Mouse (Mus musculus) brain, embryonic 18.5 days (tissue): ENCODE results near the gene Ltbp1.

Source experiments
- DNase-seq: peaks from one replicate; pipeline ENCODE4 v3.0.0-alpha.2; 2012; ENCODE audit warnings: low read depth, low spot score

Gene Ltbp1

DNA sequence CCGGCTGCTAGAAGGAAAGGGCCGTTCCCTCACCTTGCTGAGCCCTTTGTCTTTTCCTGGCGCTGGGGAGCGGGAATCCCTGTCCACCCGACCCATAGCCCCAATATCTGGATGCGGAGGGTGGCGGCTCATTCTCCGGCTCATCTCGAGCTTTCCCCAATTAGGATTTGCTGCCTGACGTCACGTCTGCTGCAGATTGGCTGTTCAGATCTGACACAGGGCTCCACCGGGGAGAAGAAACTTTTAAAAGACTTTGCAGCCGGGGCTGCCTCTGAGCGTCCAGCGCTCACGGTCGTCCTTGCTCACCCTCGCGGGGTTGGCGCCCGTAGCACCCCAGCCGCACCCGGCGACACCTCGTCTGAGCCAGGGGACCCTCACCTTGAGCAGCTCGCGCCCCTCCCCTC is at the start of gene Ltbp1:
Ltbp1 (plus strand) TSS at position 288 of the 404 bp plus-strand sequence.
- DNase-seq: no peak

DNA sequence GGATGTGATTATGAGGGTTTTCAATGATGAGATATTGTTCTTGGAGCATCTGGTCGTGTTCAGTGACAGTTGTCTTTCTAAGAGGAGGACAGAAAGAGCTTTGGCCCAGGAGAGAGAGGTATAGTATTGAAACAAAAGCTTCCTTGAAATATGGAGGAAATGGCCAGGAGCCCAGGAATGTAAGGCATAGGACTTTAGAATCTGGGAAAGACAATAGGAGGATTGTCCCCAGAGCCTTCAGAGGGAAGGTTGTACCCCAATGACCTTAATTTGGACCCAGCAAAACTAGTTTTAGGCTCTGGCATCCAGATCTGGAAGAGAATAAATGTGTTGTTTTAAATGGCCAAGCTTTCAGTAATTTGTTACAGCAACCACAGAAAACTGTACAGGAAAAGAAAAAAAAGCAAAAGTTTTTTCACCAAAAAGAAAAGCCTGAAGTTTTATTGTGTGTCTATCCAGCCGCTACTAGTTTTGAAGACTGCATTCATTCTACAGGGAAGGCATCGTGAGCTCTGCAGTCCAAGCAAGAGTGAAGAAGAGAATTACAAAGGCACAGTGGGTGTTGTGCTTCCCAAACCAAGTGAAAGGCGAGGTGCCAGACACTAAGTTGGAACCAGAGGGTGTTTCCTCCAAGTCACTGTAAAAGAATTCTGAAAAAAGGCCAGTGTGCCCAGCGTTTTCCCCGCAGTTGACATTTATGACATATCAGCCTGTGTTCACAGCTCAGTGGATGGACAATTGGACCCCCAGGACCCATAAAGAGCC is 45.7 kb upstream of the Ltbp1 start:
- no peak for DNase-seq

DNA sequence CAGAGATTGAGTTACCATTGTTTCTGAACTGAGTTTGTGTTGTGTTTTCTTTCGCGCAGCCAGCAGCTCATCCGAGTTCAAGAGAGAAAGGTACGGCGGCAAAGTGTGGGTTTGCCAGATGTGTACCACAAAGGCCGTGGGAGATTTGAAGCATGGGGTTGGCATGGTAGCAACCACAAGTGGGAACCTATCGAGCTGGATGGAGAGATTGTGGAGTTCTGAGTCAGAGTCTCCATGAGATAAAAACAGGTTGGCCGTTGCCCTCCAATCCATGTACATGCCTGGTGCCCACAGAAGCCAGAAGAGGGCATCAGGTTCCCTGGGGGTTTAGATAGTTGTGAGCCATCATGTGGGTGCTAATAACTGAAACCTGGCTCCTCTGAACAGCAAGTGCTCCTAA is 42.1 kb upstream of the Ltbp1 start:
- DNase-seq: no peak

DNA sequence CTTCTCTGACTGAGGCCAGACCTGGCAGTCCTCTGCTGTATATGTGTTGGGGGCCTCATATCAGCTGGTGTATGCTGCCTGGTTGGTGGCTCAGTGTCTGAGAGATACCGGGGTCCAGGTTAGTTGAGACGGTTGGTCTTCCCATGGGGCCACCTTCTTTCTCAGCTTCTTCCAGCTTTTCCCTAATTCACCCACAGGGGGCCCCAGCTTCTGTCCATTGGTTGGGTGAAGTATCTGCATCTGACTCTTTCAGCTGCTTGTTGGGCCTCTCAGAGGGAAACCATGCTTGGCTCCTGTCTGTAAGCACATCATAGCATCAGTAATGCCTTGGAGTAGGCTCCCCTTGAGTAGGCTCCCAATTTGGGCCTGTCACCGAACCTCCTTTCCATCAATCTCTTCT is 41.5 kb upstream of the Ltbp1 start:
- DNase-seq: no peak

DNA sequence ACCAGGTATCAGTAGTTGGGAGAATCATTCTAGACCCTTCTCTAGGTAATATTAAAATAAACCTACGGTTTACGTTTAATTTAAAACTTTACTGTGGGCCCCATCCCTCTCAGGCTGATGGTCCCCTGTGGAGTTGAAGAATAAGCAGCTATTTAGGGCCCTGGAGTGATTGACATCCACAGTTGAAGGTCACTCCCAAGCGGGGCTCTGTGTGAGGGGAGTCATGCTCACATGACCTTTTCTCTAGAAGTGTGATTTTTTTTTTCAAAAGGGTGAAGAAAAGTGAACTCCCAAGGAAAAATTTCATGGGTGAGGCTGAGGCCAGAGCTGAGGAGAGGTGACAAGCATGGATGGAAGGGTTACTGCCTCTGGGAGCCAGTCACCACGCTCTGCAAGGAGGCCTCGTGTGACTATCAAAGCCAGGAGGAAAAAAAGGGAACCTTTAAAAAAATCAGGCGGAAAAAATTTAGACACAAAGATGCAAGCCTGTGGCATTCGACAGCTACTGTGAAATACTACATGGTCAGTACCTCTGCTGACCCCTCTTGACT is 38.0 kb upstream of the Ltbp1 start:
- no peak for DNase-seq

DNA sequence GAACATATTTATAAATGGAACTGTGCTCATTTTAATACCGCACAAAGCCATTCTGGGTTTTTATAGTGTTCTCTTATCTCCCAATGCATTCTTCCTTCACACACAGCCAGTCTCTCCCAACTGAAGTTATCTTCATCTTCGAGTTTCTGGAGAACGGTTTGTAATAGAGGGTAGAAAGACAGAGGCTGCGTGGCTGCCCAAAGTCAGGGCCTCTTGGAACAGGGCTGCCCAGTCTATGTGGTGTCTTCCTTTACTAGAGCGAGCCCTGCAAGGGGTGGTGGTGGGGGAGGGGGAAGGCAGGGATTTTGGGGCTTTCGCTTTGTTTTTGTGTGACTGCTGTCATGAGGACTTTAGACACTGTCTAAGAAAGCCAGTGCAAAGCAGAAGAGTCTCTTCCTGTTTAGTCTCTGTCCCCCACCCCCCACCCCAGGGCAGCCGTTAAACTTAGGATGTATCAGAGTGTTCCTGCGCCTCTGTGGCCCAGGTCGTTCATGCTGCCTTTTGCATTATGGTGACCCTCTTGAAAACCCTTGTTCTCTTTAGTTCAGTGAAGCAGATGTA is 37.1 kb upstream of the Ltbp1 start:
- no peak for DNase-seq

DNA sequence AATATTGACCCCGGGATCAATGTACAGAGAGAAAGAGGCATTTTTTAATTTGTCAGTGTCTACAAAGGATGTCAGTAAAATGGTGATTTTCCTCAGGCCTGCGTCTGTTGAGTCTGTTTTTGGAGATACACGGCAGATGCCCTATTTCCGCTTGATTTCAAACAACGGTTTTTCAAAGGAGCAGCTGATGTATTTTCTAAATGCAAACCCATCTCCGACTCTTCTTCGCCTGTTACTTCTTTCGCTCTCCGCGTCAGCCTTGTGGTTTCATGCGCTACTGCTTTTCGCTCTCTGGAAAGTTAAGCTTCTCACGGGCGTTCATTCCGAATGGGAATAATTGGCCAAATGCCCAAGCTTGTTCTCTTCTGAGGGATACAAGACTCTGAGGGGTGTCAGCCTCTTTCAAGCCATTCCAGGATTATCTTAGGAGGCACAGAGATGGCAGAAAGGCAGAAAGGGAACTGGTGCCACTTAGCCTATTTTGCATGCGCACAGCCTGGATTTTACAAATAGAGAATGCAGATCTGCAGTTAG is 36.6 kb upstream of the Ltbp1 start:
- peak; percentile 37 for DNase-seq

DNA sequence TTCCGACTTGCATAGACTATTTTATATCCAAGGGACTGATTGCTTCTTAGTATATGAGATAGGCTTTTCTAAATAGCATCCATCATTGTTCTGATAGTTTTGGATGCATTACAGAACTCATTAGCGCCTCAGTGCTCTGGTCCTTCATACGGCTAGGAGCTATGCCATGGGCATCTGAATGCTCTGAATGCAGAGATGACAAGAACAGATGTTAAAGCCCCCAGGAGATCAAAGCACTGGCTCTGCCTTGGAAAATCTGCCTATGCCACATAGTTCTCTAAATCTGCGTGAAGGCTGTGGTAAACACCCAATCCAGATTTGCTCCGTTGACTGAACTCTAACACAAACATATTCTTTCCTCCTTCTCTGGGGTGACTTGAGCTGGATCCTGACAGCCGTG is 30.2 kb upstream of the Ltbp1 start:
- no peak for DNase-seq

DNA sequence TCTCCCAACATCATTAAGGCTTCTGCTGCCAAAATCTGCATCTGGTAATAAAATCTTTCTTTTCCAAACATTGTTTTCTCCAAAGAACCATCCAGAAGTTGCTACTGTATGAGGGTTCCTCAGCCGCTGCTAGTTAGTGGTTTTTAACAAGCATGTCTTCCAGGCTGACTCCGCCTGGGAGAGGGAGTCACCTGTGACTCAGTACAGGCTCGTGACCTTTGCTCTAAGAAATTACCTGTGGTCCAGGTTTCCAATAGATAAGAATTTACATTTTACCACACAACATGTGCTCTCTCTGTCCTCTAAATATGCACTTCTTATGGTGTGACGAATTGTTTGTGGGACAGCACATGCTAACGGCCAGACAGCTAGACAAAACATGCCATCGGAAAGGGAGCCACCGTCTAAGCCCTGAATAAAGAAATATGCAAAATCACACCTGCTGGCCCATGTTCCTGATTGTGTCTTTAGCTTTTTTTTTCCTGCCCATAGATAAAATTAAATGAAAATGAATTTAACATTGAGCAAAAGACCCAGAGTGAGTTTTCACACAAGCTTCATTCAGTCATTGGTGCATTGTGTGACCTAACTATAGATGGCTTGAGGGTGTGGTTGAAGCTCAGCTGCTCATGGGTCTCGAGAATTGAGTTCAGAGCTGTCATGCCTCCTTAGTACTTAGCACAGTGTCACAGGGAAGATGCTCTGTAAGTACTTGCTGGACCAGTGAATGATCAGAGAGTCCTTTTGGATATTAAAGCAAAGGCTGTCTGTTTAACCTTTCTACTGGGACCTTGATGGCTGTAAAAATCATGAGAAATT is 29.0 kb upstream of the Ltbp1 start:
- DNase-seq: no peak

DNA sequence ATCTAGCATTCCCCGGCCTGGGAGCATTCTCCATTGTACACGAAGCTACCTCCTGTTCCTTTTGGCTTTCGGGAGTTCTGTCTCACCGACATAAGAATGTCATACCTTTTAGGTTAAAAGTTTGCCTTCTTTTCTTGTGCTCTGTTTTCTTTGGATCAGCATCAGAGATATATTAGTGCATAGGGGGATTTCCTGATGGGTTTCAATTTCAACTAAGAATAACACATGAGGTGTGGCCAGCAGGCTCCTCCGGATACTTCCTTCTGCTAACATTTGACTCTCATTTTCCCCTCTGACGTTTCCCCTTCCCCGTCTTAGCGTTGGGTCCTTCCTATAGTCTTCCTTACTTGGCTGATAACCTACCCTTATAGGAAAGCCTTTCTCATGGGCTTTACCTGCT is 25.6 kb upstream of the Ltbp1 start:
- DNase-seq: no peak

DNA sequence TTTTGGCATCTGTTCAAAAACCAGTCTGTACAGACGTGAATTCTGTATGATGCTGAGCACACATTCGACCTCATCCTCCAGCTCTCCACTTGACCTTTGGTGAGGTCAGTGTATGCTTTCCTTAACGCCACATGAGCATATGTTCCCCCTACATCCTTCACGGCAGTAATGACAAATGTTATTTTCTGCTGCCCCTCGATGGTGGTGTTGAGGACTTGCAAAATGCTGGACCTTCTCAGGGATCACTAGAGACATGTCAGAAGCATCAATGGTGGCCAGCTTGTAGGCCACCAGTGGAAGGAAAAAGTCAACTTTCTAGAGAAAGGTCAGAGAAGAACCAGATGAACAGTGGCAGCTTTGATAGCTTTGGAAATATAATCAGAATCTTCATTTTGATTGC is 23.7 kb upstream of the Ltbp1 start:
- no peak for DNase-seq

DNA sequence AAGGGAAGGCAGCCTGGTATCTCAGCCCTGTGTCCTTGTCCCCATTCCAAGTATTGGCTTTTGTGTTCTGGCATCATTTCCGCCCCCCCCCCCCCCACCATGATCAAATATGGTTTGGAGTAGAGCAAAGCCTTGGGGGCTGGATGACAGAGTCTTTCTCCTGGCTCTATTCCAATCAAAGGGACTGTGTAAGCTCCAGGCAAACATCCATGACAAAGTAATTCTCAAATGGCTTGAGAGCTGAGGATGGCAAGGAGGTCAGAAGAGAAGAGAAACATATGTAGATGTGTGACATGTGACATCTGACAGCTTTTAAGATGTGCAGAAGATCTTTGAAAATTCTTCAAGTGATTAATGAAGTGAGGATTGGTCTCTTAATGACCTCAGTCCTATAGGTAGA is 22.5 kb upstream of the Ltbp1 start:
- no peak for DNase-seq

DNA sequence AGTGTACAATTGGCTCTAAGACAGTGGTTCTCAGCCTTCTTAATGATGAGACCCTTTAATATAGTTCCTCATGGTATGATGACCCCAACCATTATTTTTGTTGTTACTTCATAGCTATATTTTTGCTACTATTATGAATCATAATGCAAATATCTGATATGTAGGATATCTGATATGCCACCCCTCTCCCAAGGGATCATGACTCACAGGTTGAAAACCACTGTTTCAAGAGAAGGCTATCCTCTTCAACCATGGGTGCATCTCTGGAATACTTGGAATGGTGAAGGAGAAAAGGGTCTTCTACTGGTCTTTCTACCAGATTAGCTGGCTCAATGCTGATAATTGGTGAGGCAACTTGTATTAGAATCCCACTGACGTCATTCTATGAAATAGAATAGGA is 21.3 kb upstream of the Ltbp1 start:
- DNase-seq: no peak

DNA sequence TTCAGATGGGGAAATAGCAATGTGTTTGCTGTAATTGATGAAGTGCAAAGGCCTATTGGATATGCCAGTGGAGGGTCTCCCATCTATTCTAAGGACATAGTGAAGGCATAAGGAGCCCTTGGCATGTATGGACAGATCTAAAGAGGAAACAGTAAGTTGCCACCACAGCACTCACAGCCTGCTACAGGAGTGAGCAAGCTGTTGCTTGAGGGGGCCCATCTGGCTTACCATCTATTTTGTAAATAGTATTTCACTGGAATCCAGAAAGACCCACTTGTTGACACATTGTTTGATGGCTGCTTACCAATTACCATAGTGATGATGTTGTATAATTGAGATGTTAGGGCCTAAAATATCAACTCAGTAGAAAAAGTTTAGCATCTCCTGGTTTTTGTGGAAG is 20.7 kb upstream of the Ltbp1 start:
- DNase-seq: no peak

DNA sequence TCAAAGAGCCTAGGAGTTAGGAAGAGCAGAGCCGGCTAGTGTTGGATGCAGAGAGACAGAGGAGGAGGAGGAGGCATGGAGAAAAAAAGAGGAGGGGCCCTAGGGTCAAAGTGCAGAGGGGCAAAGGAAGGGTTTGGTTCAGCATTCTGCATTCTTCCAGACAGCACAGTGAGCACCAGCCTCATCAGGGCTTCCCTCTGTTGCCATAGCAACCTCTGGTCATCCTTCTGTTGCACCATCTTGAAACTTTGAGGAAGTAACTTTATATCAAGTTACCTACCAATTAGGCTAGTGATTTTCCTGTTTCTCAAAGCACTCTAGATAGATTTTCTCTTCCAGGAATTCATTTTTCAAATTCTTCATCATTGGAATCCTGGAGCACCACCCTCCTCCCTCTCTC is 18.3 kb upstream of the Ltbp1 start:
- no peak for DNase-seq

DNA sequence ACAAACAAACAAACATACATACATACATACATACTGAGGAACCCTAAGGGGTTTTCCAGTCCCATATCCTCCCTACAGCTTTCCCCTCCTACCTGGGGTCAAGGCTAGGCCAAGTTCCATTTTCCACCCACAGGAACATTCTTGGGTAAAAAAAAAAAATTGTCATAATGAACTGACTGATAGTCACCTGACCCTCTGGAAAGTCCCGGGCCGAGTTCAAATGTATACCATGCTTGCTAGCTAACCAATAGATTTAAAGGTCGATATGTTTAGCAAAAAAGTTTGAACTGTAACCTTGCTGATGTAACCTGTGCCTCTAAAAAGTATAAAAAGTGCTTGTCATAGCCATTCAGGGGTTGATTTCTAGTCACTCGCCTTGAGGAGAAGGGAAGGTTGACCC is 15.7 kb upstream of the Ltbp1 start:
- no peak for DNase-seq

DNA sequence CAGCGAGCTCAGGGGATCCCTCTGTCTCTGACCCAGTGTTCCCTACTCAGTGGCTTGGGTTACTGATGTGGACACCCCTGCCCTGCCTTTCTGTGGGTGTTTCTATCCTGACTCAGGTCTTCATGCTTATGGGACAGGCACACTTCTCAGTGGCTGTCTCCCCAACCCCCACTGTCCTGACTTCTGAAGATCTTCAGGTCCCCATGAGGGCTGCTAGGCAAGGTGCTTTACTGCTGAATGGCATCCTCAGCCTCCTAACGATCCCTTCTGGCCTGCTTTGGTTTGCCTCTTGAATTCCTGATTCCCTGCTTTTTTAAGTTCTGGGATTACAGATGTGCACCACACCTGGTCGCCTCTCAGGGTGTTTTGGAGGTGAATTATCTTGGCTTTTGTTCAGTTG is 14.8 kb upstream of the Ltbp1 start:
- no peak for DNase-seq

DNA sequence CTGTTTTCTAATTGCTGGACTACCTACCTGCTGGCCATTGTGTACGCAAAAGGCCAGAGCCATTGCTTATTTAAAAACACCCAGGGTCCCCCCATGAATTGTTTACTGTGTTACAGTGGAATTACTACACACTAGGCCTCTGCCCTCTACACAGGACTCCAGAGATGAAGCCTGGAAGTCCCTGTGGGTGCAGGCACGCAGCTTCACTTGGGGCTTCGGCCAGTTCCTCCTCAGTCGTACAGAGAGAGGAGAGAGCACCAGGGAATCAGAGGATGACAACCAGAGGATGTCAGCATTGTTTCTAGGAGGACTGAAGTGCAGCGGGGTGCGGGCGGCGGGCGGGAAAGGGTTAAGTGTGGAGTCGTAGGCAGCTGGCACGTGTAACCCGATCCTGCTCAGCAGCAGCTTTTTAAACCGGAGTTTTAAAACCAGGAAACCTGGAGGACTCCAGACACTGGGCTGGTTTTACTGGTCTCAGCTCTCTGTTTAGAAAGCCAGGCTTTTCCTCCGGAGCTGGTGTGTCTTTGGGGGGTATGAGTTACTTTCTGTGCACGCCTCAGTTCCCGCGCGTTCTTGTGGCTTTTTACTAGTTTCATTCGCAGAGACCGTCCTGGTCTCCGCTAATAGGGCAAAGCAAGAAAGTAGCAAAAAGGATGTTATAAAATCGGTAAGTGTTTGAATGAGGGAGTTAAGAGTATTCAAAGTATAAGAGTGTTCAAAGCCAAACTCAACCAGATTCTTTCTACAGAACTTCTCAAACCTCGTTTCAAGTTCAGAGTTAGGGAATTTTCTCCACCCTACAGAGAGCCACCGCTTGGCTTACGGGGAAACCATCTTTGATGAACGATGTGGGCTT is 11.4 kb upstream of the Ltbp1 start:
- no peak for DNase-seq

DNA sequence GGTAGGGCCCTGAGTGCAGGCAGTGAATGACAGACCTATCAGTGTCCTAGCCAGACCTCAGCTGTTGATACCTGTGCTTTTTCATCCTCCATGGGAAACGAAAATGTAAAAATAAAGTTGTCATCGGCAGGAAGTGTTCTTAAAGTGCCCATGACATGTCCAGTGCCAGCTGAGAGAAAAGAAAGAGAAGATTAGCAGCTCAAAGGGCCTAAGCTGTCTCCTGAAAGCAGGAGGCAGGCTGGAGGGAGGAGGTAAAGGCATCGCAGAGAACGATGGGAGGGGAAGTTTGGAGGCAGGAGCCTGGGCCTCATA is 10.8 kb upstream of the Ltbp1 start:
- DNase-seq: no peak

DNA sequence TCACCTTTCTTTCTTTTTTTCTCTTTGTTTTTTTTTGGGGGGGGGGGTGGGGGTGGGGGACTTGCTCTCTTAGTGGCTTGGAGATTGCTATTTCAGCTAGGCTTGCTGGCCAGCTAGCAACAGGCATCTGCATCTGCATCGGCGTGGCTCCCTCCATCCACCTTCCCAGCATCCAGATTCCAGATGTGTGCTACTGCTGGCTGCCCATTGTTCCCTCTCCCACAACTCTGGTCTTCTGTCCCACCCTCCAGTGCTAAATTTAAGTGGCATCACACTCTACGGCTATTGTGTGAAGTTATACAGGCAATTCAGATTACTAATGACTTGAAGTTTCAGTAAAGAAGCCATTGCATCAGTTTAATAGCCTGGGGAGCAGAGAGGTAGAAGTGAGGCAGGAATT is 10.1 kb upstream of the Ltbp1 start:
- no peak for DNase-seq

DNA sequence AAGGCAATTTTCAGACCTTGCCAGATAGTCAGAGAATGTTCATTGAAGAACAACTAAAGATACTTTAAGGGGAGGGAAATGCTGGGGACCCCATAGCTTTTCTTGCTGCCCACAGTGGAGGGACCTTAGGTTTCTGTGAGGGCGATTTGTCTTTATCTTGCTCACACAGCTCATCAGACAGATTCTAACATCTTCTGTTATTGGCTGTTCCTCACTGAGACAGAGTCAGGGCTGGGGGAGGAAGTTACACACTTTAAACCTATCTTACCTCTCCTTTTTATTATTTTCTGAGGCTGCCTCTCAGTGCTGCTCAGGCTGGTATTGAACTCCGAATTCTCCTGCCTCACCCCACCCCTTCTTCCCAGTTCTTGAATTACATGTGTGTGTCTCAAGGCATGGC is 5.3 kb upstream of the Ltbp1 start:
- no peak for DNase-seq

DNA sequence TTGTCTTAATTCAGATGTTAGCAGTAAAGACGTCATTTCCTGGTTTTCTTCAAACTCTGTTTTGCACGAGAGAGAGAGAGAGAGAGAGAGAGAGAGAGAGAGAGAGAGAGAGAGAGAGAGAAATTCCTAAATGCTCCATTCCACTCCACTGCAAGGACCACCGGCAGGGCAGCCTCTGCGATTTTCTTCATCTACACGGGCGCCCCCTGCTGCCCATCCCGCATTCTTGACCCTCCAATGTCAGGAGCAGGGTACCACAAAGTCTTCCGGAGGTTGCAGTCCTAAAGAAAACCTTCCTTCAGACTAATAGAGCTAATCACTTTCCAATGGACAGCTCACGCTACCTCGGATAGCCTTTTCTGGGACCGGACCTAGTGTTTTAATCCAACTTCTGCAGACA is 548 bp upstream of the Ltbp1 start:
- DNase-seq: no peak
